Mouse (Mus musculus): ENCODE measurements around the gene Slc16a13. TPM values are rescaled to one million over a fixed set of nuclear protein-coding genes. Genes with fewer than 3 reads are reported as not detected.

Slc16a13 gene
- total and polyA plus RNA-seq, 3 experiments = 2.2 to 4.0 (median 2.8) TPM

- no peaks in the 10 kb centered on the region; the same call in 1 of the 2 replicates for H3K4me1 ChIP-seq (ENCODE audit: control insufficient read depth, insufficient read depth, low read length)
- no peaks in the 10 kb centered on the region for H3K79me2 ChIP-seq (replicated peaks; ENCODE audit: control insufficient read depth, insufficient read depth, low read length)
- no peak overlapping the region for H3K4me3 ChIP-seq
- no peaks in the 10 kb centered on the region for H3K27me3 ChIP-seq (ENCODE audit: control insufficient read depth, insufficient read depth, low read length)
- TF ChIP-seq CTCF (IDR thresholded peaks at IDR 0.05) = no peak
- H3K9ac ChIP-seq (ENCODE audit: low read depth, low read length) = no peak overlapping the region
- H3K27ac ChIP-seq = no peak overlapping the region
- 65% methylated on average over 6 of the region's 6 CpGs for WGBS
- no peak for DNase-seq
- H3K36me3 ChIP-seq (ENCODE audit: control insufficient read depth, insufficient read depth, low read length) = no peaks in the 10 kb centered on the region
- intact Hi-C loops (cut with DNase I) = no loop called here
Measured at GRCm38 (mm10) chr11:70191188-70191587, 29.7 kb downstream of the Slc16a13 start.

- Histone ChIP-seq H3K79me2 (replicated peaks; ENCODE audit: control insufficient read depth, insufficient read depth, low read length) (no peaks in the 10 kb centered on the region), H3K9ac (ENCODE audit: low read depth, low read length) (no peak overlapping the region), H3K4me3 (no peak overlapping the region), H3K36me3 (ENCODE audit: control insufficient read depth, insufficient read depth, low read length) (no peaks in the 10 kb centered on the region), H3K27ac (no peak overlapping the region), H3K4me1 (ENCODE audit: control insufficient read depth, insufficient read depth, low read length) (no peaks in the 10 kb centered on the region; the same call in 1 of the 2 replicates), H3K27me3 (ENCODE audit: control insufficient read depth, insufficient read depth, low read length) (no peaks in the 10 kb centered on the region)
- WGBS = 80% methylated on average over 28 of the region's 28 CpGs
- no peak for DNase-seq
- no peak for TF ChIP-seq POLR2A (IDR thresholded peaks at IDR 0.05; ENCODE audit: insufficient read depth, low read depth, low read length)
- TF ChIP-seq EP300 (IDR thresholded peaks at IDR 0.05; ENCODE audit: insufficient read depth, low read depth, low read length) = no peak
- intact Hi-C loops (cut with DNase I) = no loop called here
Measured at GRCm38 (mm10) chr11:70189319-70190134, 31.3 kb downstream of the Slc16a13 start.

- no peak overlapping the region for H3K4me3 ChIP-seq
- H3K27me3 ChIP-seq (ENCODE audit: control insufficient read depth, insufficient read depth, low read length) = no peaks in the 10 kb centered on the region
- H3K4me1 ChIP-seq (ENCODE audit: control insufficient read depth, insufficient read depth, low read length) = no peaks in the 10 kb centered on the region
- H3K36me3 ChIP-seq (ENCODE audit: control insufficient read depth, insufficient read depth, low read length) = no peaks in the 10 kb centered on the region
- intact Hi-C loops (cut with DNase I) = no loop called here
- no peak for TF ChIP-seq POLR2A (IDR thresholded peaks at IDR 0.05; ENCODE audit: insufficient read depth, low read depth, low read length)
- TF ChIP-seq CTCF (IDR thresholded peaks at IDR 0.05) = no peak
- no peak overlapping the region for H3K9ac ChIP-seq (ENCODE audit: low read depth, low read length)
- WGBS = 48% methylated on average over 7 of the region's 7 CpGs
- no peak for DNase-seq
- H3K79me2 ChIP-seq (replicated peaks; ENCODE audit: control insufficient read depth, insufficient read depth, low read length) = no peaks in the 10 kb centered on the region
- no peak overlapping the region for H3K27ac ChIP-seq
Measured at GRCm38 (mm10) chr11:70185120-70185519, 35.7 kb downstream of the Slc16a13 start.

GRCm38 (mm10) chr11:70180496-70180895 is 40.4 kb downstream of the Slc16a13 start:
- Histone ChIP-seq H3K27ac (no peak overlapping the region), H3K36me3 (ENCODE audit: control insufficient read depth, insufficient read depth, low read length) (no peaks in the 10 kb centered on the region), H3K9ac (ENCODE audit: low read depth, low read length) (no peak overlapping the region), H3K27me3 (ENCODE audit: control insufficient read depth, insufficient read depth, low read length) (no peaks in the 10 kb centered on the region), H3K4me3 (no peak overlapping the region), H3K4me1 (ENCODE audit: control insufficient read depth, insufficient read depth, low read length) (no peaks in the 10 kb centered on the region), H3K79me2 (replicated peaks; ENCODE audit: control insufficient read depth, insufficient read depth, low read length) (no peaks in the 10 kb centered on the region)
- intact Hi-C loops (cut with DNase I) = no loop called here
- 91% methylated on average over 4 of the region's 4 CpGs for WGBS
- DNase-seq = no peak
- TF ChIP-seq POLR2A (IDR thresholded peaks at IDR 0.05; ENCODE audit: insufficient read depth, low read depth, low read length) = no peak
- TF ChIP-seq CTCF (IDR thresholded peaks at IDR 0.05) = no peak
- TF ChIP-seq EP300 (IDR thresholded peaks at IDR 0.05; ENCODE audit: insufficient read depth, low read depth, low read length) = no peak

- intact Hi-C loops (cut with DNase I) = no loop called here
- WGBS = 32% methylated on average over 14 of the region's 14 CpGs
- Histone ChIP-seq H3K27me3 (ENCODE audit: control insufficient read depth, insufficient read depth, low read length) (no peaks in the 10 kb centered on the region), H3K9ac (ENCODE audit: low read depth, low read length) (no peak overlapping the region), H3K36me3 (ENCODE audit: control insufficient read depth, insufficient read depth, low read length) (no peaks in the 10 kb centered on the region), H3K27ac (no peak overlapping the region), H3K79me2 (replicated peaks; ENCODE audit: control insufficient read depth, insufficient read depth, low read length) (no peaks in the 10 kb centered on the region), H3K4me1 (ENCODE audit: control insufficient read depth, insufficient read depth, low read length) (no peaks in the 10 kb centered on the region), H3K4me3 (no peak overlapping the region)
- no peak for DNase-seq
- TF ChIP-seq CTCF (IDR thresholded peaks at IDR 0.05) = peak; percentile 61
- TF ChIP-seq EP300 (IDR thresholded peaks at IDR 0.05; ENCODE audit: insufficient read depth, low read depth, low read length) = no peak
- TF ChIP-seq POLR2A (IDR thresholded peaks at IDR 0.05; ENCODE audit: insufficient read depth, low read depth, low read length) = no peak
Measured at GRCm38 (mm10) chr11:70179401-70179800, 41.5 kb downstream of the Slc16a13 start.

GRCm38 (mm10) chr11:70178756-70179155 is 42.1 kb downstream of the Slc16a13 start:
- DNase-seq = no peak
- Histone ChIP-seq H3K27me3 (ENCODE audit: control insufficient read depth, insufficient read depth, low read length) (no peaks in the 10 kb centered on the region), H3K79me2 (replicated peaks; ENCODE audit: control insufficient read depth, insufficient read depth, low read length) (no peaks in the 10 kb centered on the region), H3K4me1 (ENCODE audit: control insufficient read depth, insufficient read depth, low read length) (no peaks in the 10 kb centered on the region), H3K27ac (no peak overlapping the region), H3K4me3 (no peak overlapping the region), H3K9ac (ENCODE audit: low read depth, low read length) (no peak overlapping the region), H3K36me3 (ENCODE audit: control insufficient read depth, insufficient read depth, low read length) (no peaks in the 10 kb centered on the region)
- TF ChIP-seq CTCF (IDR thresholded peaks at IDR 0.05) (no peak), POLR2A (IDR thresholded peaks at IDR 0.05; ENCODE audit: insufficient read depth, low read depth, low read length) (no peak)
- intact Hi-C loops (cut with DNase I) = no loop called here
- 72% methylated on average over 11 of the region's 11 CpGs for WGBS
